Mouse (Mus musculus) embryo, embryonic 10.5 days (tissue): ENCODE results near the gene Alkal2.

Source experiments
- DNase-seq: peaks from one replicate; pipeline ENCODE4 v3.0.0-alpha.2; 2015; ENCODE audit warnings: low spot score

Alkal2 gene

DNA sequence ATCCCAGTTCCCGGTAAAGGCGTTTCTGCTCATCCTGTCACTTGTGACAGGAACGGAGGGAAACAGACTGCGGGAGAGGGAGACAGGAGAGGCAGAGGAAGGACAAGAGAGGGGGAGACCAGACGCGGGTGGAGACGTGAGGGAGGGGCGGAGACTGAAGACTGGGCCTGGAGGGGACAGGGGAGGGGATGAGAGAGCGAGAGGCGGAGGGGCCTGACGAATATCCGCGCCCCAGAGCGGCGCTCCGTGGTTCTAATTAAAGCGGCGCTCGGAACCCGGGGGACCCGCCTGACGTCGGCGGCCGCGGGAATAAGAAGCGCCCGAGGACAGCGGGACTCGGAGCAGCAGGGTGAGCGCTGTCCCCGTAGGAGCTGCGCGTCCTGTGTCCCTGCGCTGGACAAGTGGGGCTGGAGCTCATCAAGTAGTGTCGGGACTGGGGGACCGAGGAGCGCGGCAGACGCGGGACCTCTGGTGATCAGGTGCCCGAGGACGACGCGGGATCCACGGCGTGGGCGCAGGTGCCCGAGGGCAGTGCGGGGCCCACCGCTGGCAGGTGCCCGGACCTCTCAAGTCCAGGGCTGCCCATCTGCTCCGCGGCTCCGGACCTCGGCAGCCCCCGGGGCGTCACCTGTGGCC, at the start of gene Alkal2:
Gene Alkal2 (plus strand): TSS at position 337 of the 636 bp plus-strand sequence.
- peak; percentile 46 for DNase-seq

DNA sequence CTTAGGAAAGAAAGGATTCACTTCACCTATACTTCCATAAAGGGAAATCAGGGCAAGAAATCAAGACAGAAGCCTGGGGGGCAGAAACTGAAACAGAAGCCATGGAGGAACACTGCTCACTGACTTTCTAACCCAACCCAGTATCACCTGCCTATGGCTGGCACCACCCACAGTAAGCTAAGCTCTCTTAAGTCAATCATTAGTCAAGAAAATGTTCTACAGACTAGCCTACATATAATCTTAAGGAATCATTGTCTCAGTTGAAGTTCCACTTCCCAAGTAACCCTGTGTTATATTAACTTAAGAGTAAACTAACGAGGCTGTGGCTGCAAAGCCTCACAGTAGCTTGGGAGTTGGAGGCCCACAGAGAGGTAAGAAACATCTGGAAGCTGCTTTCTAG, 35.6 kb upstream of the Alkal2 start:
- no peak for DNase-seq

DNA sequence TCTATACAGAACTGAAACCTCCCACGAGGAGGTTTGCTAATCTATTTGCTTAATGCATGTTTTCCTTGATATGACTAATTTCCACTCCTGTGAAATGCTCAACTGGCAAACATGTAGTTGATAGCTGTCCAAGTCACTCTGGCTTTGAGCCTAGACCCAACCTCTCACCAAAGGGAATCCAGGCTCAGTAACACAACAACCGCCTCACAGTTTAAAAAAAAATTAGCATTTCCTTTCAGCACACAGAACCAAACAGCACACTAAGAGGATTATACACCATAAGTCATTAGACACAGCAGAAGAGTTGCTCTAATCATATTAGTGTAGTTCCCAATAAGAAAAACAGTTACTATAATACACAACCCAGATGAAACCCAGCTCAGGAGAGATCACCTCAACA, 33.2 kb upstream of the Alkal2 start:
- no peak for DNase-seq

DNA sequence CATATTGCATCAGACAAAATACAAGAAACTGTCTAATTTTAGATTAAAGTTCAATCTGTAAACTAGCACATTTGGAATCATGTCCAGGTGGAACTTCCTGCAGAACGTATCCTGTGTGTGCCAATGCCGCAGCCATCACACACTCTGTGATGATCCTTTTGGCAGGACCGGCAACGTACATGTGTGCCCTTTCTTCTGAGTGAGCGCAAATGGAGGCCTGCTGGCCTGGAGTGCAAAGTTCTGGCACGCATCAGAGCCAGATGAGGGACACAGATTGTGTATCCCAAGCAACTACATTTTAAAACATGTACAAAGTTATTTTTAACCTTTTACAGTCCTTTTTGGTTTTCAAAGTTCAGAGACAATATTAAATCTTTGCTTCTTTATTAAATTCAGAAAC, 32.3 kb upstream of the Alkal2 start:
- DNase-seq = no peak

DNA sequence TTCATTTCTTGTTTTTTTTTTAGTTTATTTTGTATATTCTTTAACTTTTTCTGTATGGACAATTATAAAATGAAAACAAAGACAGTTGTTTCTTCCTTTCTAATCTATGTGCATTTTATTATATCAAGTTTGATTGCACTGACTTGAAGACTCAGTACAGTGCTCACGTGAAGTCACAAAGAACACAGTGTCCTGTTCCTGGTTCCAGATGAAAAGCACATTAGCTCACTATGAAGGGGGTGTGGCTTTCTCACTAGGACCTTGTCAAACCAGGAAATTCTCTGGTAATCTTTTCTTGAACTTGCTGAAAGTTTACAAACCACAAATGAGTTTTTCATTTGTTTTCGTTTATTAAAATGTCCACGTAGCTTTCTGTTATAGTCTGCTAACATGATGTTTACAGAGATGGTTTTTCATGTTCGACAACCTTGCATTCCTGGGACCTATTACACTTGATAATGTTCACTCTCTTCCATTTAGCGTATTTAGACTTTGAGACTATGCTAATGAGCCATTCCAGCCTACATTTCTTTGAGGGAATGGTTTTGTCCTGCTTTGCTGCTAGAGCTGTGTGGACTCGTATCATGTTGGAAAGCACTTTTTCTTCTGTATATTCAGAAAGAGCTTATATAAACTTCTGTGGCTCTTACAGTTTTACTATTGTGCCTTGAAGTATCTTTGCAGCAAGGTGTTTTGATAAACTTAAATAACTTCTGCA, 28.5 kb upstream of the Alkal2 start:
- no peak for DNase-seq

DNA sequence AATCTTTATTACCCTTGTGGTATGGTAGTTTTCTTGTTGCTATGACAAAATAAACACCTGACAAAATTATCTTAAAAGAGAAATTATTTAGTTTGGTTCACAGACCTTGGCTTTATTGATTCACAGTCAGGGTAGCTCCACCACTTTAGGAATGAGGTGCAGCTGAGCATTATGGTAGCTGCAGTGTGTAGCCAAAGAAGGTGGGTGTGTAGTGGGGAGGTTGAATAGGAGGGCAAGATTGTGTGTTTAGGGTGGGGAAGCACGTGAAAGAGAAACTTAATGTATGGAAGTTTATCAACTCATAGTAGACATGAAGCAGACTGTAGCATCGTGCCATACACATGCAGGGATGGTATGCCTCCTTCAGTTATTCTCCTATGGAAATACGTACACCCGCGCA, 27.9 kb upstream of the Alkal2 start:
- DNase-seq = no peak

DNA sequence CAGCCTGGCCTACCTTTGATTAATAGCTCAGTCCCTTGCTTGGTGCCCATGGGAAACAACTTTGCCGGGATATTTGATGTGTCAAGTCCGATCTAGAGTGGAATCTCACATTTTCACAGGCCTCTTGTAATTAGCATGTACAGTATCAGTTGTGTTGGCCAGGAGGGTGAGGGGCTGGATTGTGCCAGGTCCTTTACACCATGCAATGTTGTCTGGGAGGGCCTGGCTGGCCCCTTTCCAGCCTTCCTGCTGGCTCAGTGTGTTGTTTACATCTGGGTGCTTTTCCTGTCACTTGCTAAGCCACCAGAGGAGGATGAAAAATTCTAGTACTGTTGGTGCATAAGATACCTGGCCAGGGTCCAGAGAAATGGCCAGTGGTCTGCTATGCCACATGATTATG, 19.8 kb upstream of the Alkal2 start:
- no peak for DNase-seq

DNA sequence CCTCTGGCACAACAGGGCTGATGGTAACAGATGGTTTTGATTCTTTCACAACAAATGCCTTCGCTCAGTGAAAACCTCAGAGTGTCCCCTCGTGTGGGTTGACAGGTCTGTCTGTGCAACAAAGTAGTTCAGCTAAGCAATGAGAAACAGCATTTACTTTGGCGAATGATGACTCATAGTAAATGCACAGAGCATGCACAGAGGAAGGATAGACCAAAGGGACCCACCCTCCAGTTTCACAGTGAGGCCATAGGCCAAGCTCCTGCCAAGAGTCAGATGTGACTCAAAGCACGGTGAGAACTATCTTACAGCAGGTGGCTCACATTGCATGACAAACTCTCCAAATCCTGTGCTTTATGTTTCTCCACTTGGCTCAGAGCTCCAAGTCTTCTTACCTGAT, 18.3 kb upstream of the Alkal2 start:
- no peak for DNase-seq

DNA sequence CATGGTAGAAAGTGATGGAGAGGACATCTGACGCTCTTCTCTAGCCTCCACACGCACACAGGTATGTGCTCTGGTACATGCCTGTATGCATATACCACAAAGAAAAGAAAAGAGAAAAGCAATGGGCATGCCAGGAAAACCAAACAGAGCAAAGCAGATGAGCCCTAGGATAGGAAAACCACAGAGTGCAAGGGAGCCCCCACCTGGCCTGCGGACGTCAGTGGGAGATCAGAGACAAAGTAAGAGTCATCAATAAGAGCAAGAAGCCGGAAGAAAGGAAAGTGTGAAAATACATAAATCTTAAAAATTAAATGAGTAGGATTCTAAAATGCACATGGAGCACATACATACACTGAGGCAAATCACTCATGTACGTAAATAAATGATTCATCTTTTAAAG, 4.7 kb upstream of the Alkal2 start:
- DNase-seq = no peak

DNA sequence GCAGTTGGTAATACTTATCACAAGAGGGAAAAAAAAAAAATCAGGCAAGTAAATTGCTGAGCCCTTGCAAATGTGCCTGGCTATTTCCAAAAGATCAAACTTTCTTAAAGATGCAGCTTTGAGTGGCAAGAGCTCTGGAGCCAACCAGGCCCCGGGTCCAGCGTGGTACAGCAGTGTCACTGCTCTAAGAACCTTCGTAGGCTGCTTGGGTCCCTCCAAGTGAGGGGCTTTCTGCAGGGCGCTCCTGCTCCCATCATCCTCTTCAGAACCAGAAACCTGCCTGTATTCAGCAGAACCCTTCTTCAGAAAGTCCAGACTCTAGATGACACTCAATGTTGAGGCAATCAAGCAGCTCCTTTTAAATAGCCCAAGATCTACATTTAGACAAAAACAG, 533 bp upstream of the Alkal2 start:
- DNase-seq = peak; percentile 11

DNA sequence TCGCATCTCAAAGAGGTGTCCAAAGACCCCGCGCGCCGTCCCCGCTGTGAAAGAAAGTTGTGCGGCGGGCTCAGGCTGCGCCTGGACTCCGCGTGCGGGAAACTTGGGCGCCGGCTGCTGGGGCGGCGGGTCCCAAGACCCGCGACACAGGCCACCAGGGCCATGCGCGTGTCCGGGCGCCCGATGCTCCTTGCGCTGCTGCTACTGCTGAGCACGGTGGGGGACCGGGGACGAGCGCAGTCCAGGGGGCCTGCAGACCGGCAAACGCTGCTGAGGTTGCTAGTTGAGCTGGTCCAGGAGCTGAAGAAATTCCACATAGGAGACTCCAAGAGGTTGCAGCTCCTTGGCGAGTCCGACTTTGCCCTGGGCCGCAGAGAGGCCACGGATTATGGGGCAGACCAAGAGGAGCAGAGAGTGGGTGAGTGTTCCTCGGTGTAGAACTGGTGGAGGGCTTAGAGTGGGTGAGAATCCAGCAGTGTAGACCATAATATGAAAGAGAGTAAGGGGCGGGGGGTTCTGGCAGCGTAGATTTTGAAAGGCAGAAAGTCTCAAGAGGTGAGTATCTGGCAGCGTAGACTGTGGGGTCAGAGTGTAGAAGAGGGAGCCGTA, 604 bp downstream of the Alkal2 start:
- DNase-seq = peak; percentile 26

DNA sequence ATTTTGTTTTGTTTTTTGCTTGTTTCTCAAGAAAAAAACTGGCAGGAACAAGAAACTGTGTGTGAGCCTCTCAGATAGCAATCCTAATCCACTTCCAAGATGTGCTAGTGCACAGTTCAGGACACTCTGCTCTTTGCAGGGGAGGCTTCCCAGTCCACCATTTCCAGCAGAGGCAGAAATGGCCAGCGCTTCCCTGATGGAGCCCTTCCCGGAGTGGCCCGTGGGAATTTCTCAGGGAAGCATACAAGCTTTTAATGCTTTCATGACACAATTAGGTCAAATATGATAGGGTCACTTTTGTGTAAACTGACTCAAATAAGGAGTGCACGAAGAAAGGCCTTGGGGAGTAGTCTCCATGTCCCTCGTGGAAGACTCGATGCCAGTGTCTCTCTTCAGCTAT, 1.8 kb downstream of the Alkal2 start:
- no peak for DNase-seq

DNA sequence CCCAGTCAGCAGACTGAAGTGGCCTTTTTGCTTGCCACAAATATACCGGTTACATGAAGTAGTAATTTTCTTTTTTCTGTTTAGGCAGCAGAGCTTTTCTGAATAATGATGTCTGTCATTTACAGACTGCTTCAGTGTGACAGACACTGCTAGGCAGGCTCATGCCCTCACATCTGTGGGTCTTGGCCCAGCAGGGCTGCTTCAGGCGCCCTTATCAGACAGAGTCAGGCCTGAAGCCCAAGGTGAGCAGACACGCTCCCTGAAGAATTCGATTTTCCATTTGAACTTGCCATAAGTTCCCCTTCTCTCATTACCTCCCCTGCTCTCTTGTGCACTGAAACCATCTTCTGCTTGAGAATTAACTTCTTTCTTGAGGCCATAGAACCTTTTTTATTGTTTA, 3.9 kb downstream of the Alkal2 start:
- no peak for DNase-seq

DNA sequence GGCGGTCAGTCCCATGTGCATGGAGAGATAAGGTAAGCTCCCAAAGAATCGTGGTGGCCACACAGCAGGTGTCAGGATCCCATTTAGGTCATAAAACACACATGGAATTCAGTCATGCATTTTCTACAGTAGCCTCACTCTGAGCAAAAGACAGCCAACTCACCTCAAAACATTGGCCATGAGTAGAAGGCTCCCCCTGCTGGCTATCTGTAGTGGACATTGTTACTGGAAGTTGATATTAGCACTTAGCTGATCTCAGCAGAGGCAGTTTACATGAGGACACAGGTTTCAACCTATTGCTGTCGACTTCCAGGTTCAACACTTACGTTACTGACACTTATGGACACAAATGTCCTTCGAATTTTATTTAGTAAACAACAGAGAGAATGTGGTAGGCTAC, 5.9 kb downstream of the Alkal2 start:
- DNase-seq = peak; percentile 85

DNA sequence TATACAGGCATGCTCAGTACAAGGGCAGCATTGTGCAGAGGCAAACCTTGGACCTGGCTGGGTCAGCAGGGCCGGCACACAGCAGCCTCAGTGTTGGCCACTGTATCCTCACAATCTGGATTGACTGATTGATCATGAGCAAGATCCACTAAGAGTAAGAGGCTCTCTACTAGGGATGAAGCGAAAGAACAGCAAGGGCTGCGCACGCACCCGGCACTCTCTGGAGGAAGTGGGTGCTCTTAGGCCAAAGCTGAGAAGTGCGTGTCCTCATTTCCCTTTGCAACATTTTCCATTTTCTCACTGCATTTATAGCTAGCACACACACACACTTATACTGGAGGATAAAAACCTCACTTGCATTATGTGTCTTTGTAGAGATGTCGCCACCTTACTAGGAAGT, 7.3 kb downstream of the Alkal2 start:
- DNase-seq = no peak

DNA sequence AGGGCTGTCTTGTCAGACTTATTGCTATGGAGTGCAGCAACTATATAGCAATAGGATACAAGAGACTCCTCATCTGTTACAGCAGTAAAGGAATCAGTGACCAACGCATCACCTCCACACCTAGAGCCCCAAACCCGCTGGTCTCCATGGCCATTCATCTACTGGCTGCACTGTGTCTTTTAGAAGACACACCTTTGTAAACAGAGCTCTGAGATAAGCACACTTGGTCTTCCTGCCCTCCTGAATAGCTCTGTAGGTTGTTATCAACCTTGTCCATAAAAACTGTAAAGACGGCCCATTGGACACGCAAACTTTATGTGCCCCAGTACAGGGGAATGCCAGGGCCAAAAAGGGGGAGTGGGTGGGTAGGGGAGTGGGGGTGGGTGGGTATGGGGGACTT, 12.9 kb downstream of the Alkal2 start:
- DNase-seq = no peak

DNA sequence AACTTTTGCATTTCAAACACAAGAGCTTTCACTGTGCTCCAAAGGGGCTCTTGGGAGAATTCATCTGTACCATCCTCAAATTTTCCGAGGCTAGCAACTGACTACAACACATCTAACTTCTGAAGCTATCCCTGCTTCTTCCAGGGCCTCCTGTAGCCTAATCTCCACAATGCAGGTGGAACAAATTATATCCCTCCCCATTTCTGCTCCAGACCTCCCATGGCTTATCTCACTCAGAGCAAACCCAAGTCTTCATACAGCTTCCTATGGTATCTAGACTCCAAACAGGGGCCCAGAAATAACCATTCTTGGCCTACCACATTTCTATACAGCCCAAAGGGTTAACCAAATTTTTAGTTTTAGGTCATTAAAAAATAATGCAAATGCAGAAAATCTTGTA, 24.5 kb downstream of the Alkal2 start:
- DNase-seq = no peak

DNA sequence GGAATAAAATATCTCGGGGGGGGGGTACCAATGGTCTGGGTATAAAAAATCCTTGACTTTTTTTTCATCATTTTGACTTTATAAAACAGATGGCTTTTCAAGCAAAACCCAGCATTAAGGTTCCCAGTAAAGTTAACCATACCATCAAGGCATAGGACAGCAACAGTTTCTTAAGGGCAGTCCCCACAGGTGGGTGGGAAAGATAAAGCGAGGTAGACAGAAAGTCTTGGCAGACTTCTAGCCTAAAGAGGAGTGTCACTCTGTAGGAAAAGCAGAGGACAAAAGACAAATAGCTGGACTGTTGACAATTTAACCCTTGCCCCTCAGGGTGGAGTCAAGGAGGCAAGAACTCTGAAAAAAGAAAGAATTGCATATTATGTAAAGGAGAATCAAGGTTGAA, 25.8 kb downstream of the Alkal2 start:
- no peak for DNase-seq

DNA sequence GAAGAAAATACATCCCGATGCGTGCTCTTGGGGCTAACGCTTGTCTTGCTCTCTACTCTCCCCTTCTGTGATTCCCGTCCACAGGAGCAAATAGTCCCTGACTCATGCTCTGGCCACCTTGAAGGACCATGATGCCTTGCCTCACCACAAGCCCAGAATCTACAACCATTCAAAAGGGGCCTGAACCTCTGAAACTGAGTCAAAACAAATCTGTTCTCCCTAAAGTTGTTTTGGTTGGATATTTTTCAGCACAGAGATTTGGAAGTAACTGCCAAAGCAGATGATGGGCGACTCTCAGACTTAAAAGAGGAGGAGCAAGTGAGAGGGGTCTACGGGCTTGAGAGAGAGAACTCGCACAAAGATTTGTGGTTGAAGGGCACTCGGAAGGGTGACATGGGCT, 26.7 kb downstream of the Alkal2 start:
- no peak for DNase-seq

DNA sequence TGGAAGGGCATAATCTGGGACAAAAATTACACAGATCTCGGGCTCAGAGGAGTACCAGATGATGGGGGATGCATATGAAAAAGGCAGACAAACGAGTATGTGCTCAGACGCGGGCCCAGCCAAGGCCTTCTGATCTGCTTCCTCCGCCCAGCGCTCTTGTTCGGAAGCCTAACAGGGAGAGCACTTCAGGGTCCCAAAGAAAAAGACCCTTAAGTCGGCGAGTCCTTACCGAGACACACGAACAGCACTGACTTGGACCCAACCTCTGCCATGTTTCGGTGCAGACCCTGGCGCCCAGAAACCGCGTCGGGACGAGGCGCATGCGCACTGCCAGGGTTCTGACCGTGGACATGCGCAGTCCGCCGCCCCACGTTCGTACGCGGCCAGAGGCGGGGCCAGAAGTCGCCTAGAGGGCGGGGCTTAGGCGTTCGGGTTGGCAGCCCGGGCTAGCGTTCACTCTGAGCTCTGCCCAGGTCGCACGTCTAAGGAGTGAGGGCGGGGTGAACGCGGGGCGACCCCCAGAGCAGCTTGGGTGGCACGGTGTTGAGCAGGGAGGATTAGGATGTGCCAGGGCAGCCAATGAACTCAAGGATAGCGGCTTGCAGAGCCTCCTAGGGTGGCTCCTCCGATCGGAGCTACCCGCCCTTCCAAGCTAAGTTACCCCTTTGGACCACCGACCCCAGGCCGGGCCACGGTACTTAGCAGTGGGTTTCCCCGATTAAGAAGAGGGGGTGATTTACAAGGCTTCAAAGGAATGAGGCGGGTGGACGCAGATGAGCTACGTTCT, 27.3 kb downstream of the Alkal2 start, which contains the start of the genes Acp1 and Sh3yl1:
Gene Acp1 (minus strand): TSS at position 329 of the 787 bp plus-strand sequence.
Gene Sh3yl1 (plus strand): TSS at position 408 of the 787 bp plus-strand sequence.
- DNase-seq = peak; percentile 96

DNA sequence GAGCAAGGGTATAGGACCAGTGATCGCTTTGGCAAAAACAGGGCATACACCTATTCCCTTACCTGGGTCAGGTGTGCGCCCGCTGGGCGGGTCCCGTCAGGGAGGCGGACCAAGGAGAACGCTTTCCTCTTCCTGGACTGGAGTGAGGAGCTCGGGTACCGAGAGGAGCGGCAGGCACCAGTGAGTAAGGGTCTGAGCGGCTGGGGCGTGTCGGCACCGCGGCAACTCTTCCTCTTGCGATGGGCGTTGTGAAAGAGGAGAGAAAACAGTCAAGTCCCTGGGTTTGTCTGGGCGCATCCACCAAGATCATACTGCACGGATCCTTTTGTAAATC, 27.9 kb downstream of the Alkal2 start:
- DNase-seq = peak; percentile 51

DNA sequence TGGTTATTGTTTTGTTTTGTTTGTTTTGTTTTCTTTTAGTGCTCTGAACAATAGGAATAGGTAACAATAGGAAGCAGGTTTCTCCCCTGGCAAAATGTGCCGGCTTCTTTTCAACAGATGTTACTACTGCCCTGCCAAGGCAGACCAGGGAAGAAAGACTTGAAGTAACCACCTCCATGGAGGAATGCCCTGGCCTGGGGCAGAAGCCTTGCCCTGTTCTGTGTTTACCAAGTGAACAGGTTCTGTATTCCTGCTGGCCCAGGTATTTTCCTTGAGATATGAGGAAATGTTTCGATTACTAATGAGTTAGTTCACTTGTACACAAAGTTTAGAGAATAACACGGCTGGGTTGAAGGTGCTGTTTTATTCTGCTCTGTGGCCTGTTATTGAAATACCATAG, 28.7 kb downstream of the Alkal2 start:
- DNase-seq = no peak

DNA sequence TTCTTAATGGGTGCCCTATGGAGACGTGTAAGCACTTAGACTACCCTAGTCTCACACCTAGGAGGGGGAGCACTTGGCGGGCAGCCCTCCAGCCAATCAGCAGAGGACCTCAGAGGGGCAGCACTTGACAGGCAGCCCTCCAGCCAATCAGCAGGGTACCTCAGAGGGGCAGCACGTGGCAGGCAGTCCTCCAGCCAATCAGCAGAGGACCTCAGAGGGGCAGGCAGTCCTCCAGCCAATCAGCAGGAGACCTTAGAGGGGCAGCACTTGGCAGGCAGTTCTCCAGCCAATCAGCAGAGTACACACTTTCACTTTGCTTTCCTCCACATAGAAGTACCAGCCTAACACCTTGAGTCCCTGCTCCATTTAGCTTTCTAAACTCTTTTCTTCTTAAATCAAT, 38.3 kb downstream of the Alkal2 start:
- no peak for DNase-seq
